Mouse (Mus musculus) WW6 (cell line): Measurements from ENCODE around the gene Brd3.

Experiments used
- DNase-seq: peaks from one replicate; pipeline ENCODE4 v3.0.0-alpha.2; 2013; ENCODE audit warnings: low read depth, low spot score

Gene Brd3

GRCm38 (mm10) chr2:27401544-27401943 lies 105.9 kb downstream of the Brd3 start:
- no peak for DNase-seq

- DNase-seq = no peak
These were observed 107.4 kb downstream of the Brd3 start for GRCm38 (mm10) chr2:27400083-27400482.

GRCm38 (mm10) chr2:27396656-27397440 lies 110.6 kb downstream of the Brd3 start:
- no peak for DNase-seq
